Mouse (Mus musculus): ENCODE data around the gene Pusl1.

The Pusl1 gene

DNA sequence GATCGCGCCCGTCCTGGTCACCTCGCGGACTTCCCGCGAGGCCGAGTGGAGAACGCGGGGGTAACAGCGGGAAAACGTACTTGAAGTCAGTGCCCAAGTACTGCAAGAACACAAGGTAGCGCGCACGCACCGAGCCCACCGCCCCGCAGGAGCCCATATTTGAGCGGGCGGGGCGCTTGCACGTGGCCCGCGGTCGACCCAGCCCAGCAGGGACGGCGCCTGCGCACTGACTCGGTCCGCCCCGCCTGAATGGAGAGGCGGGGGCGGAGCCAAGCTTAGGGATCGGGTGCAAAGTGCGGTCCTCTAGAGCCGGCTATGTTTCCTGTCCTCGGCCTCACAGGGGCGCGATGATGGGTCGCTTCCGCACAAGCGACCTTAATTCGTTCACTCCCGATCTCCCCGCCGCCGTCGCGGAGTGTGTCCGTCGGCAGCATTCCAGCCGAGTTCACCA, at the start of gene Pusl1, which contains the start of gene Acap3:
Gene Pusl1 (minus strand): TSS at position 231 of the 451 bp plus-strand sequence.
Gene Acap3 (plus strand): TSS at position 272 of the 451 bp plus-strand sequence.
- WGBS, result under 1% methylated on average over 52 of the region's 52 CpGs

DNA sequence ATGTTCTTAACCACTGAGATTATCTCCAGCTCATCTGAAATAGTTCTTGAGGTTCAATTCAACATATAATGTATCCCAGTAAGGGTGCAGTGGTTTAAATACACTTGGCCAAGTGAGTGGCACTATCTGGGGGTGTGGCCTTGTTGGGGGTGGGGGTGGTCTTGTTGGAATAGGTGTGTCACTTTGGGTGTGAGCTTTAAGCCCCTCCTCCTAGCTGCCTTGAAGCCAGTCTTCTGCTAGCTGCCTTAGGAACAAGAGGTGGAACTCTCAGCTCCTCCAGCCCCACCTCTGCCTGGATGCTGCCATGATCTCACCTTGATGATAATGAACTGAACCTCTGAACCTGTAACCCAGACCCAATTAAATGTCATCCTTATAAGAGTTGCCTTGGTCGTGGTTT, 40.5 kb upstream of the Pusl1 start:
- WGBS, result 81% methylated on average over 1 of the region's 1 CpGs

DNA sequence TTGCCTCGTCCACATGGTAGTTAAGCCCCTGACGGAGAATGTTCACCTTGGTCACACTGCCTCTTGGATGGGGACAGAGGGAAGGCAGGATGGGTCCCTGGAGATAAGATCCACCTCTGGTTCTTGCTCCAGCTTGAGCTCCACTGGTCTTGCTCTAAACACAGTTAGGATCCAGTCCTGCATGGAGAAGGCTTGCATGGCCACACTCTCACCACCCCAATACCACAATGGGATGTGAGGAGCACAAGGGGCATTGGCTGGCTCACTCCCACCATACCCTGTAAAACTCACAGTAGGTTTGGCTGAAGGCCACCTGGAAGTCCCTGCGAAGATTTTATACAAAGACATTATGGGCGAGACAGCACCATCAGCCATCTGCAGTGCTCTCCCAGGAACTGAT, 17.2 kb upstream of the Pusl1 start:
- WGBS, result 72% methylated on average over 4 of the region's 4 CpGs

DNA sequence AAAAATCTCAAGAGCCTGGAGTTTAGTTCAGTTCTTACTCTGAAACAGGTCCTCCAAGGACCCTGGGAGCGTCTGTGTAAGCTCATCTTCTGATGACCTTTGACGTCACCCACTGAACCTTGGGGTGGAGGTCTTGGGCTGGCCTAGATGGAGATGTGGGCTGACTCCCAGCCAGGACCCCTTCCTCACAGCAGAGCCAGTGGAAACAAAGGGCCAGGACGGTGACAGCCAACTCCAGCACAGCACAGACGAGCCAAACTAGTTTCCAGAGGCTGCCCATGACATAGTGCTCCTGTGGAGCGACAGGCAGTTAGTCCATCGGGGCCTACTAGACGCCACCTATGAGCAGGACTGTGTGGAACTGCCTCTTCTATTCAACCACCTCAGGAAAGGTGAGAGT, 16.7 kb upstream of the Pusl1 start:
- WGBS, result 78% methylated on average over 7 of the region's 7 CpGs

DNA sequence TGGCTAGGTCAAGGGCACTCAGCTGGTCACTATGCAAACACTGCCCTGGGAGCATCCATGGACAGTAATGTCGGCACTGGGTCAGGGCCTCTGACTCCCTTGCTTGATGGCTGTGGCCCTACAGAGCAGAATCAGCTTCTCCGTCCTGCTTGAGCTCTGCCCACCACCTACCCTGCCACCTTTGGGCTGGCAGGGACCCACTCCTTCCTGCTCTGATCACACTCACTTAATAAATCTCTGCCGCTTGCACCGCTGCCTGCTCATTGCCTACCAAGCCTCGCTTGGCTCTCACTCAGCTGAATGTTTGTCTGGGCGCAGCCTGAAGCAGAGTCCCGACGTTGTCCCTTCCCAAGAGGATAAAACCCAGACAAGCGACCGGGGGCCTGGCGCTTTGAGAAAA, 15.4 kb upstream of the Pusl1 start:
- WGBS, result 73% methylated on average over 11 of the region's 11 CpGs

DNA sequence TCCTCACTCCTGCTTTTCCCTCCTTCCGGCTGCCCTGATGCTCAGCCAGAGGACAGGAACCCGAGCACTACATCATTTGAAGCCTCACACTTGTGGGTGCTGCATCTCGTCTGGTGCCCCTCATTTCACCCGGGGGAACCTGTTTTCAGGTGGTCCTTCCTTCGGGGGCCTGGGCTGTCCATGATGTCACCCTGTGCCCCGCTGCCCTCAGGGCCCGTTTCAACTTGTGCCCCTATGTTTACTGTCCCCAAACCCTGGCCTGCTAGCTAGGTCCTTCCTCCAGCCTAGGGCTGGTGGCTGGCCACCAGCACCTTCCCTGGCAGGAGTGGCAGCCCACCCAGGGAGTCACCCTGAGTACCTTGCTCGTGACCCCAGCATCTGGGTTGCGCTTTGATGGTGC, 14.5 kb upstream of the Pusl1 start:
- WGBS, result 87% methylated on average over 9 of the region's 9 CpGs

DNA sequence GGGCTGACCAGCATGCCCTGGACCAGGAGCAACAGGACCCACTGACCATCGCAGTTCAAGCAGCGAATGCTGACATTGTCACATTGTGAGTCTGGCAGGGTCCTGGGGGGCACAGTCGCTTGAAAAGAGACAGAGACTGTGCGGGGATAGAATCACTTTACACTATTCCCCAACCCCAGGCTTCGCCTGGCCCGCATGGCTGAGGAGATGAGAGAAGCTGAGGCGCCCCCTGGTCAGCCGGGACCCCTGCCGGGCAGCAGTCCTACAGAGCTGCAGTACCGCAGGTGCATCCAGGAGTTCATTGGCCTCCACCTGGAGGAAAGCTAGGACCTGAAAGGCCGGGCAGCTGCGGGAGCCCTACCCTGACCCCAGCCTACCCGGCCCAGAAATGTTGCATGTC, 14.1 kb upstream of the Pusl1 start:
- 90% methylated on average over 13 of the region's 13 CpGs for WGBS

DNA sequence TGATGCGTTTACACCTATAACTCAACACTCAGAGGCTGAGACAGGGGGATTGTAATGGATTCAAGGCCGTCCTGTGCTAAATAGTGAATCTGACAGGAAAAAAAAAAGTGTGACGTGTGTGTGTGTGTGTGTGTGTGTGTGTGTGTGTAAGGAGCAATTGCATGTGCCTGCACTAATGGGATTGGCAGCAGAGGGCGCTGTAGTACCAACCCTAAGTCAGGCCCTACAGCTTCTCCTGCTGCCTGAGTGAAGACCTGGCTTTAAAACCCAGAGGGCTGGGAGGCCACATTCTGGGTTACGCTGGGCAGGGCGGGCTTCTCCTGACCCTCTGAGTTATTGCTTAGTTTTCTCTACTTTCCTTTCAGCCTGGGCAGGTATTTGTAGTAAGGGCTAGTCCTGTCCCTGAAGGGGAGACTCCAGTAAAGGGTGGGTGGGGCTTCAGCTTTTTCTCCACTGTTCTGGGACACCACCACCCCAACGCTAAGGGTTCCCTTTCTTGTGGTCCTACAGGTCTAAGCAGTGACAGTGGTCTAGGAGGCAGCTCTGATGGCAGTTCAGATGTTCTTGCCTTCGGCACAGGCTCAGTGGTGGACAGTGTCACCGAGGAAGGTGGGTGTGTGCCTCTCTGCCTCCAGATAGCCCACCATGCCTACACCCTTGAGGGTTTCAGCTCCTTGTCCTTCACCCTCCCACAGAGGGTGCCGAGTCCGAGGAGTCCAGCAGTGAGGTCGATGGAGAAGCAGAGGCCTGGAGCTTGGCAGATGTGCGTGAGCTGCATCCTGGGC, 12.9 kb upstream of the Pusl1 start:
- 92% methylated on average over 13 of the region's 13 CpGs for WGBS

DNA sequence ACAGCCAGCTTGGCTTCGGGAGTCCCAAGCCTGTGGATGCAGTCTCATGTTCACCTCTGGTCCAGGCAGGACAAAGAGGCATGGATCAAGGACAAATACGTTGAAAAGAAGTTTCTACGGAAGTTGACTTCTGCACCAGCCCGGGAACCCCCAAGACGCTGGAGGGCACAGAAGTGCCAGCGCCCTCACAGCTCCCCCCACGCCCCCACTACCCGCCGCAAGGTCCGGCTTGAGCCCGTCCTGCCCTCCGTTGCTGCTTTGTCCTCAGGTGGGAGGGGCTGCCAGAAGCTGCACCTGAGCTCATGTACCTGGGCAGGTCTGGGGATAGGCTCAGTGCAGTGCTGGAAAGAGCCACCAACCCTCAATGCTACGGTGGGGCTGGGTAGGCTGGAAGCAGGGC, 11.7 kb upstream of the Pusl1 start:
- WGBS, result 97% methylated on average over 13 of the region's 13 CpGs

DNA sequence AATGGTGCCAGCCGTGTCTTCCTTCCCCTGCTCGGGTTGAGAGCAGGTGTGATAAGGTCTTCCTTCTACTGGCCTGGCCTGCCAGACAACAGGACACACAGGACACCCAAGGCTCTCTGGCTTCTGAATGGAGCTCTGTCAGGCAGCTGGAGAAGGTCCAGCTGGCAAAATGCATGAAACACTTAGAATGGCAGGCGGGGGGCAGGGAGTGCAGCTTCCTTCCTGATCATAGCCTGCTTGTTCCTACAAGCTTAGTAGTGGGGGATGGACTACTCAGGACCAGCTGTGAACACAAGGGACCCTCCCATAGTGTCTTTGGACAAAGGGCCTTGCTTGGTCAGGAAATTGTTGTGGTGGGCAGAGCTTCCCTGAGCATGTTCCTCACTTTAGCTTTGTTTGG, 9.6 kb upstream of the Pusl1 start:
- WGBS, result 35% methylated on average over 3 of the region's 3 CpGs

DNA sequence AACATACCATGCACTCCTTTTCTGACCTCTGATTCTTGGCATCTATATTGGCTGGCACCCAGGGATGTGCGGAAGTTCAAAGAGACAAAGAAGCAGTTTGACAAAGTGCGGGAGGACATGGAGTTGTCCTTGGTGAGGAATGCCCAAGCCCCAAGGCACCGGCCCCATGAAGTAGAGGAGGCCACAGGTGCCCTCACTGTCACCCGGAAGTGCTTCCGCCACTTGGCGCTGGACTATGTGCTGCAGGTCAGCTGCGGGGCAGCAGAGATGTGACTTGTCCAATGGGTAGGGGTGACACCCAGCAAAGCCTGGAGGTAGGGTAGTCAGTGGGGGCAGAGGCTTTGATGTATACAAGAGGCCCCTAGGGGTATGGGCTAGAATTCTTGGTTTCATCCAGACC, 7.8 kb upstream of the Pusl1 start:
- 90% methylated on average over 7 of the region's 7 CpGs for WGBS

DNA sequence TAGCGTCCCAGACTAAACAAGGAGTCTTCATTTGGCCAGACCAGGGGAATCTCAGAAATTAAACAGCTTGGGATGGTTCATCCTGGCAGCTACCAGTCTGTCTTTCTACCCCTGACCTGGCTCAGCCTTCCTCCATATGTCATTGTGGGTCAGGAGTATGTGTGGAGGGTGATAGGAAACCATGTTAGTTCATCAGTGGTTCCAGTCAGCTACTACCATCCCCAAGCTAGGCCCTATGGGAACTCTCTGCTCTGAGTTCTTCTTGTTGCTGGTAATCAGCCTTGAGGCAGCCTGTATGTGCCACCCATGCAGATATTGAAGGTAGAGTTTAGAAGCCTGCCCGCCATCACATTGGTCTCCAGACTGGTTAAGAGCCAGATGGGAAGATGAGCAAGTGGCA, 6.7 kb upstream of the Pusl1 start:
- 86% methylated on average over 2 of the region's 2 CpGs for WGBS

DNA sequence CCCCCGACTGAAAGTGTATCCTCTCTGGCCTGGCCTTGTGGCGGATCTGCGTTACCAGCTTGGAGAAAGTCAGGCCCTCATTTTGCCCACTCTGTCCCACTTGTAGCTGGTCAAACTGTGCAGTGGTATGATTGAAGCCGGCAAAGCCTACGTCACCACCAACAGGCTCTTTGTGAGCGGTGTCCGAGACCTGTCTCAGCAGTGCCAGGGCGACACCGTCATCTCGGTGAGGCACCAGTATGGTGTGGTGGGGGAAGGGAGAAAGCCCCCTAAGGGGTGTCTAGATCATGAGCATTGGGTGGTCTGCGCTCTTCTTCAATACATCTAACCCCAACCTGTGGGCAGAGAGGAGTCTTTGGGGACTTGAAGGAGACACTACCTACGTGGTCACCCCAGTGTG, 4.9 kb upstream of the Pusl1 start:
- WGBS, result 94% methylated on average over 12 of the region's 12 CpGs

DNA sequence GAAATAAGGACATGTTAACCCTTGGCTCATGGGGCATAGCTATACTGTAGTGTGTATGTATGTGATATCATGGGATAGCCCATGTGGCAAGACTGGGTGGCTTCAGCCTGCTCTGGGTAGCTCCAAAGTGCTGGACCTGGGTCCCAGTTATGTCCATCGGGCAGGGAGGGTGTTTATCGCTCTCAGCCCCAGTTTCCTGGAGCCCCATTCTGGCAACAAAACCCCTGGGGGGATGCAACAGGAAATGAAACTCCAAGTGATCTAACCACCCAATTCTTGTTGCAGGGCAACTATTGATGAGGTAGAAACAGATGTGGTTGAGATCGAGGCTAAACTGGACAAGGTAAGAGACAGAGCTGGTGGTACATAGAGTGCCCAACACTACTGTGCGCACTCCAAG, 4.2 kb upstream of the Pusl1 start:
- WGBS, result 78% methylated on average over 4 of the region's 4 CpGs

DNA sequence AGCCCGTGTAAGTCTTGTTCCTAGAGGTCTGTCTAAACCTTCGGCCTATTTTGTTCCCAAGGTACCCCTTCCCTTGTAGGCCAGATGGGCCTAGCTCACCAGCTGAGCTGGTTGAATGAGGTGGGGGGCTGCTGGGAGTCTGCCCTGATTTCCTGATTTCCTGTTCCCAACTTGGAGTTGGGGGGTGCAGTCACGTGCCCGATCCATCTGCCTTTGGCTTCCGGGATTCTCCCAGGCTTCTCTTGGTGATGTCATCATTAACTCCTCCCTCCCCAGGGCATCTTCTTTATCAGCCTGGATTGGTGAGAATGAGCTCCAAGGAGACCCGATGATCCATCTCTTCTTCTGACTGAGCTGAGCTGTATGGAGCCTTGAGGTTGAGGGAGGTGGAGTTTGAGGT, 3.6 kb upstream of the Pusl1 start:
- WGBS, result 12% methylated on average over 6 of the region's 6 CpGs

DNA sequence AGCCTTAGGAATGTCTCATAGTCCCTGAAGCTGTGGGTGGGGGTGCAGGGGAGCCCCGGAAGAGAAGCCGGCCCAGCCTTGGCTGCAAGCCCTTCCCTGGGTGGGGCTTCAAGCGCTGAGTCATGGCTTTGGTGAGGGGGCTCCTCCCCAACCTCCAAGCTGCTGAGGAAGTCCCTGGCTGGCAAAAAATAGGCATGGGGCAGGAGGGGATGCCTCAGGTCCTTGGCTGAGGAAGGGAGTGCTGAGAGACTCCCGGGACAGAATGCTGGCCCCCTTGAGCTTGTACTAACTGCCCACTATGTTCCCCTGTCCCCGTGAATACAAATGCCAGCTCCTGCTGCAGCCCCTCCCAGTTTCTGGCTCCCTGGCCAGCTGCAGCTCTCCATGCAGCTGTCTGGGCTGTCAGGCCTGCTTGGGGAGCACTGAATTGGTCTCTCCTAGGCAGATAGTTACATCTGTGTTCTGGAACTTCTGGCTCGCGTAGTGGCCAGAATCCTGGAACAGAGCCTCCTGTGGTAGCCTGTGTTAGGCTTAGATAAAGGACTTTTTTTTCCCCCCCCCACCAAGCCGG, 2.8 kb upstream of the Pusl1 start:
- 2% methylated on average over 8 of the region's 8 CpGs for WGBS

DNA sequence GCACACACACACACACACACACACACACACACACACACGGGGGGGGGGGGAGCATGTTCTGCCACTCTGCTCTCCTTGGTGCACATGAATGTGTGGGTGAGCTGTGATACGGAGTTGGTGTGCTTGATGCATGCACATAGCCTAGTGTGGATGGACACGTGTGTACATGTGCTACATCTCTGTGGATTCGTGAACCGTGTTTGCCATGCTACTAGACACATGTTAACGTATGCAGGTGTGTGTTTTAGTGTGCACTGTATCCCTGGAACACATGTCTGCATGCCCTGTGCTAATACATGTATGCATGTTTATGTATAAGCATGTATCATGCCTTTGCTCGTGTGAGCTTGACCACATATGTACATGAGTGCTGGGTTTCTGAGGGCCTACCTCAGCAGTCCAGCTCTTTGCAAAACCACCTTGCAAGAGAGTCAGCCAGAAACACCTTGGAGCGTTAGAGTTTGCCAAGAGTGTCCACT, 1.7 kb upstream of the Pusl1 start:
- 25% methylated on average over 8 of the region's 8 CpGs for WGBS

DNA sequence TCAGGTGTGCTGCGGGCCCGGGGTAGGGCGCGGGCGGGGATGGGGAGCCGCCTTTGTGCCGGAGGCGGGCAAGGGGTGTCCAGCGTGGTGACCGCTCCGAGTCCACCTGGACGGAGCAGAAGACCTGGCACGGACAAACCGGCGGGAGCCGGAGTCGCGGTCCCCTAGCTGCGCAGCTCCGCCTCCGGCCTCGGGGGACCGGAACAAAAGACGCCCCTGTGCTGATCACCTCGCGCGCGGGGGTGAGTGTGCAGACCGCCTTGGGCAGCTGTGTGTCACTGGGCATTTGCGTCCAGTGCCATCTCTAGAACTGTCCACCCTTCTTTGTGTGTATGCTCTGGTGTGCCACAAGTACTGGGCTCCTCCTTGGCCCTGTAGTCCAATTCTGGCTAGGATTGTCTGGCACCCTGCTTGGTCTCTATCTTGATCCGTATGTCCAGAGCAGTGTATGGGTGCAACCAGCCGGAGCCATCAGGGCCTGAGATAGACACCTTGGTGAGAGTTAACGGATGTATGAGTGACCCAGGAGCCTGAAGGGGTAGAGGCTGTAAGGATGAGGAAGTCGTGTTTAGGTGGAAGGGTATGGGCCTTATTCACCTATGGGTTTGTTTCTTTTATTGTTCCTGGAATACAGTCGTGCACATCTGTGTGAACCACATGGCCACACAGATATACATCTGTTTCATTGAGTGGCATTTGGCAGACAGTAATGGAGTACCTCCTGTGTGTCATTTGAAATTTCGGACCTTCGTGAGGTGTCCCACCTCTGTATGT, 1.0 kb upstream of the Pusl1 start:
- WGBS, result 2% methylated on average over 37 of the region's 37 CpGs

DNA sequence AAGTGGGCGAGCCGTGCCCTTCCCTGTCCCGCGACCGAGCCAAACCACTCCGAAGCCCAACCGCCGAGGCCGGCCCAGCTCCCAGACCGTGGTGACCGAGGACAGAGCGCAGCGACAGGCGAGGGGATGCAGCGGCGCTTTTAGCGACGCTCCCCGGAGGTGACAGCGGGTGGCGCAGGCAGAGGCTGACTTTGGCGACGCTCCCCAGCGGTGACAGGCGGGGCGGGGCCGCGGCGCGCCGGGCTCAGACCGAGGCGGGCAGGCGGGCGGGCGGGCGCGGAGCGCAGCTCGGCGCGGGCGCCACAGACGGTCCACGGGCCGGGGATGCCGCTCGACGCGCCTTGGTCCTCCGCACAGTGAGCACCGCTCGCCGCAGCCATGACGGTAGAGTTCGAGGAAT, 436 bp upstream of the Pusl1 start:
- WGBS, result under 1% methylated on average over 46 of the region's 56 CpGs

DNA sequence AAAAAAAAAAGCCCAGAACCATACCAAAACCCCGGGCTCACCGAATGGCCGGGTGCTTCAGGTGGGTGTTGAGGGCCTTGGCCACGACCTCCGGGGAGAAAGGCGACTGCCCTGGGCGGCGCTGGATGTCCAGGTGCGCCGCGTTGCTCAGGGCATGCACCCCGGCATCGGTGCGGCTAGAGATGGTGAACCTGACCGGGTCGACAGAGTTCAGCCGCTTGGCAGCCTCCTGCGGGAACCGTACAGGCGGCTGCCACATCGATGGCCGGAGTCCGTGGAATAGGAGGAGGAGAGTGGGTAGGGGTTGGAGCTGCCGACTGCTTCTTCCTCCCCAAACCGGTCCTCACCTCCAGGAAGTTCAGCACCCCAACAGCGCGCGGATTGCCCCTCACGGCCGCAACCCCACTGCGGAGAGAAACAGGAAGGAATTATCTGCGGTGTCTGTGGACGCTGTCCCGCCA, 540 bp downstream of the Pusl1 start:
- WGBS, result under 1% methylated on average over 34 of the region's 34 CpGs

DNA sequence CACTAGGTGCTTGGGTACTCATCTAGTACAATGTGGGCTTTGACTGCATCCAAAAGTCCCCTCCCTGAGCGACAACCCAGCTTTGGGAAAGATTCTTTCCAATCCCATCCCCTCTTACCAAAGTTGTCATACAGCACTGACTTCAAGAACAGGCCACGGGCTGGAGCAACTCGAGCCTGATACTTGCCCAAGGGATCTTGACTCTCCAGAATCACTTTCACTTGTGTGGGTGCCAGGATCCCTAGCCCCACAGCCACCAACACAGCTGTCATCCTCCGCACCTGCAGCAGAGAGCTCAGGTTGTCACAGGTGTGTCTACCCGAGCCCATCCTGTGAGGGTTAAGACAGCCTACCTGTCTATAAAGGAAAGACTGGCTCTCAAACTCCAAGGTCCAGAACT, 2.3 kb downstream of the Pusl1 start:
- 84% methylated on average over 5 of the region's 5 CpGs for WGBS

DNA sequence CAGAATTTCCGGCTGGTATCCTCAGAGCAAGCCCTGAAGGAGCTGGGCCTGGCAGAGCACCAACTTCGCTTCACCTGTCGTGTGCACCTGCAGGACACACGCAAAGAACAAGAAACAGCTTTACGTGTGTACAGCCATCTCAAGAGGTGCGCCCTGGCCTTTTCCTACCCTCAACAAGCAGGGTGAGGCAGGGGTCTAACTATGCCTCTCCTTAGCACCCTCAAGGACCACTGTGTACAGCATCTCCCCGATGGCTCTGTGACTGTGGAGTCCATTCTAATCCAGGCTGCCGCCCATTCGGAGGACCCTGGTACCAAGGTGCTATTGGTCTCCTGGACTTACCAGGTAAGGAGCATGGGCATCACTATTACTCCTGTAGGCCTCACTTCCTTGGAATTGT, 3.4 kb downstream of the Pusl1 start:
- 92% methylated on average over 9 of the region's 9 CpGs for WGBS

DNA sequence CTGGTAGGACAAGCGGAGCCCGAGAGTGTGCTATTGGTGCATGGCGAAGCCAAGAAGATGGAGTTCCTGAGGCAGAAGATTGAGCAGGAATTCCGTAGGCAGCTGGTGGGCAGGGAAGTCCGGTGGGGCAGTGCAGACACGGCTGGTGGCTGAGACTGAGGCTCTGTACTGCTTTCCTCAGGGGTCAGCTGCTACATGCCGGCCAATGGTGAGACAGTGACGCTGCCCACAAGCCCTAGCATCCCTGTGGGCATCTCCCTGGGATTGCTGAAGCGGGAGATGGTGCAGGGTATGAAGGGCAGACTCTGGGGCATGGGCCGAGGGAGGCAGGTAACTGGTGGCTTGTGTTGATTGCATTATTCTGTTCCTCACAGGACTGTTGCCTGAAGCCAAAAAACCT, 3.9 kb downstream of the Pusl1 start:
- WGBS, result 78% methylated on average over 10 of the region's 10 CpGs
